In the genomic region with DNA sequence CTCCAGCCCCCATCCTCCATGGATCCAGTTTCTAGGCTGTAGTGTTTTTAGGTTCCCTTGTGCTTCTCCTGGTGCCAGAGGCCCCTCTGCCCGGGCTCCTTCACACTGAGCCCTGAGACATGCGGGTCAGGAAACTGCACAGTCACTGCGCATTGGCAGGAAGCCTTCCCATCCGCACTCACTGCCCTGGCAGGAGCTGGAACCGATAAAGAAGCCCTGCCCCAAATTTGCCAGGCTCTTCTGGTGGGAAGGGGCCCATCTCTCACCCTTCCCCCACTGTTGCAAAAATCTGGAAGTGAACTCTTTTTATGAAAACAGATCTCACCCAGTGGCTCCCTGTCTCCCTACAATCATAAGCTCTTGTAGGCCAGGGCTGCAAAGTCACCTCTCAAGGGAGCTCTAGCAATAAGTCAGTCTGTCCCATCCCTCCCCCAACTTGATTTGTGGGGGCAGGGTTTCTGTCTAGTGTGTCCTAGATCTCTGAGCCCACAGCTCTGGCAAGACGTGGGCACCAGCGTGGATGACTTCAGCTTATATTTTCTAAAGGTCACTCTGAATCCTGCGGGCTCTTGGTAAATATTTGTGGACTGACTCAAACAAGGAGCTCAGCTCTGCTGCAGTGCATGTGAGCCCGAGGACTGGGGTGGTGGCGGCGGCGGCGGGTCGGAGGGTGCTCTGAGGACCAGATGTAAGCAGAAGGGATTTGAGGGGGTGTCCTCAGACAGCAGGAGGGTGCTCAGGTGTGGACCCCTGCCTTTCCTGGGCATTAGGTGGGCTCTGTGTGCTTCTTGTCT, we compare ENCODE assay signal across 8 mouse cellular contexts. TPM values are rescaled to one million over a fixed set of nuclear protein-coding genes. Genes with fewer than 3 reads are reported as not detected.
DNase-seq lines count a peak whose midpoint lies in the region; ATAC-seq and TF ChIP-seq lines count a peak whose summit lies in the region.

No protein-coding gene starts in this region.

- H3K27me3 ChIP-seq in forebrain, embryonic 16.5 days (replicated peaks; ENCODE audit: control insufficient read depth, insufficient read depth, low read length): no peaks in the 10 kb centered on the region
- H3K27me3 ChIP-seq in hindbrain, embryonic 16.5 days (replicated peaks; ENCODE audit: control insufficient read depth, insufficient read depth, low read length): no peaks in the 10 kb centered on the region
- no peaks in the 10 kb centered on the region for H3K27me3 ChIP-seq in midbrain, postnatal 0 days (ENCODE audit: insufficient read depth, low read length)

- 54% methylated on average over 14 of the region's 14 CpGs for WGBS in forebrain, embryonic 16.5 days
- 47% methylated on average over 14 of the region's 14 CpGs for WGBS in hindbrain, embryonic 16.5 days
- 65% methylated on average over 14 of the region's 14 CpGs for WGBS in midbrain, postnatal 0 days

- peaks cover 55% of the 10 kb centered on the region for H3K4me1 ChIP-seq in forebrain, embryonic 16.5 days (replicated peaks; ENCODE audit: control insufficient read depth, insufficient read depth, low read length)
- H3K4me1 ChIP-seq in hindbrain, embryonic 16.5 days (ENCODE audit: control insufficient read depth, insufficient read depth, low read depth, low read length): peaks cover 50% of the 10 kb centered on the region
- H3K4me1 ChIP-seq in midbrain, postnatal 0 days (ENCODE audit: insufficient read depth, low read length): peaks cover 37% of the 10 kb centered on the region

- H3K4me2 ChIP-seq in forebrain, embryonic 16.5 days (ENCODE audit: low read length): no peak overlapping the region
- peak overlapping the region; percentile 61 for H3K4me2 ChIP-seq in hindbrain, embryonic 16.5 days (ENCODE audit: low read length)
- peak overlapping the region; percentile 18; the same call in 1 of the 2 replicates for H3K4me2 ChIP-seq in midbrain, postnatal 0 days (ENCODE audit: low read depth, low read length, poor library complexity, severe bottlenecking)

- H3K36me3 ChIP-seq in forebrain, embryonic 16.5 days (ENCODE audit: control insufficient read depth, insufficient read depth): no peaks in the 10 kb centered on the region; the same call in 1 of the 2 replicates
- H3K36me3 ChIP-seq in hindbrain, embryonic 16.5 days (ENCODE audit: control insufficient read depth, insufficient read depth, low read length): peaks cover 4% of the 10 kb centered on the region; the same call in 1 of the 2 replicates
- peaks cover 8% of the 10 kb centered on the region for H3K36me3 ChIP-seq in midbrain, postnatal 0 days (ENCODE audit: insufficient read depth, low read length)

- H3K4me3 ChIP-seq in forebrain, embryonic 16.5 days (replicated peaks; ENCODE audit: low read length): no peak overlapping the region
- no peak overlapping the region for H3K4me3 ChIP-seq in hindbrain, embryonic 16.5 days (ENCODE audit: low read length)
- H3K4me3 ChIP-seq in midbrain, postnatal 0 days (ENCODE audit: low read depth, low read length): no peak overlapping the region

- ATAC-seq in forebrain, embryonic 16.5 days: no peak
- ATAC-seq in hindbrain, embryonic 16.5 days: no peak
- no peak for ATAC-seq in midbrain, postnatal 0 days (ENCODE audit: low FRiP score)

- H3K27ac ChIP-seq in forebrain, embryonic 16.5 days (ENCODE audit: low read length): peak overlapping the region; percentile 97
- peak overlapping the region; percentile 94 for H3K27ac ChIP-seq in hindbrain, embryonic 16.5 days (ENCODE audit: low read depth, low read length)
- H3K27ac ChIP-seq in midbrain, postnatal 0 days (ENCODE audit: low read depth, low read length): peak overlapping the region; percentile 95

- H3K9me3 ChIP-seq in forebrain, embryonic 16.5 days (ENCODE audit: control insufficient read depth, low read length): no peaks in the 10 kb centered on the region
- H3K9me3 ChIP-seq in hindbrain, embryonic 16.5 days (ENCODE audit: control insufficient read depth, low read length): no peaks in the 10 kb centered on the region
- no peaks in the 10 kb centered on the region for H3K9me3 ChIP-seq in midbrain, postnatal 0 days (ENCODE audit: low read length)

- peak overlapping the region; percentile 43 for H3K9ac ChIP-seq in forebrain, embryonic 16.5 days (replicated peaks; ENCODE audit: low read depth, low read length)
- peak overlapping the region; percentile 58 for H3K9ac ChIP-seq in hindbrain, embryonic 16.5 days (ENCODE audit: low read depth, low read length)
- 0 out of 2 replicates have a peak overlapping the region, but pooled peaks have one; percentile 24 for H3K9ac ChIP-seq in midbrain, postnatal 0 days (replicated peaks; ENCODE audit: low read length, poor library complexity, severe bottlenecking)

- peak; percentile 63 for DNase-seq in ovary, postnatal 36 days (ENCODE audit: low spot score)
- no peak for DNase-seq in ovary, postnatal 10 days (ENCODE audit: low spot score)
- DNase-seq in c-Kit-positive CD71-positive TER-119-negative erythroid progenitor cells, embryonic 14.5 days (ENCODE audit: low read depth): peak; percentile 62
- DNase-seq in liver: peak; percentile 90
- DNase-seq in midbrain, postnatal 0 days (ENCODE audit: low spot score): peak; percentile 60
- DNase-seq in thymus, postnatal 4 days: peak; percentile 58

- TF ChIP-seq CTCF in midbrain, postnatal 0 days (IDR thresholded peaks at IDR 0.05): no peak

RNA-seq across cellular contexts. Expression of gene Frmd8, which starts 26.8 kb away (rescaled TPM):
- polyA plus RNA-seq in forebrain, embryonic 16.5 days (2015; fragmentation: Nextera tagmentation; extraction: Ambion mirVana): 20.9 and 21.5 TPM in 2 replicates
- 18.1 and 20.1 TPM in 2 replicates for polyA plus RNA-seq in hindbrain, embryonic 16.5 days (2015; fragmentation: Nextera tagmentation; extraction: Ambion mirVana)
- 11.2 and 19.1 TPM in 2 replicates for total RNA-seq in midbrain, postnatal 0 days (2014; rRNA removed)
- polyA plus RNA-seq in midbrain, postnatal 0 days (2015; fragmentation: Nextera tagmentation; extraction: Ambion mirVana): 11.2 and 11.7 TPM in 2 replicates

RNA-seq across cellular contexts. Expression of gene Slc25a45, which starts 29.4 kb away (rescaled TPM):
- polyA plus RNA-seq in forebrain, embryonic 16.5 days (2015; fragmentation: Nextera tagmentation; extraction: Ambion mirVana): 1.5 and 2.0 TPM in 2 replicates
- 2.2 and 2.6 TPM in 2 replicates for polyA plus RNA-seq in hindbrain, embryonic 16.5 days (2015; fragmentation: Nextera tagmentation; extraction: Ambion mirVana)
- total RNA-seq in midbrain, postnatal 0 days (2014; rRNA removed): 3.7 and 4.8 TPM in 2 replicates
- 2.1 and 2.7 TPM in 2 replicates for polyA plus RNA-seq in midbrain, postnatal 0 days (2015; fragmentation: Nextera tagmentation; extraction: Ambion mirVana)

RNA-seq across cellular contexts. Expression of gene Tigd3, which starts 45.7 kb away (rescaled TPM):
- polyA plus RNA-seq in forebrain, embryonic 16.5 days (2015; fragmentation: Nextera tagmentation; extraction: Ambion mirVana): 11.0 and 13.7 TPM in 2 replicates
- 10.0 and 10.2 TPM in 2 replicates for polyA plus RNA-seq in hindbrain, embryonic 16.5 days (2015; fragmentation: Nextera tagmentation; extraction: Ambion mirVana)
- 9.0 and 11.4 TPM in 2 replicates for total RNA-seq in midbrain, postnatal 0 days (2014; rRNA removed)
- 10.6 and 10.9 TPM in 2 replicates for polyA plus RNA-seq in midbrain, postnatal 0 days (2015; fragmentation: Nextera tagmentation; extraction: Ambion mirVana)
